Mouse (Mus musculus) frontal cortex, adult (tissue): ENCODE measurements around the gene Tespa1.
"Not testable (repeated sequence)": the region's sequence is repeated elsewhere in the genome, so short reads cannot be mapped to it uniquely, and the experiment has no call there.

ENCODE experiments used
- ATAC-seq: cut with Nextera tagmentation; 2 replicates; pipeline ENCODE4 v1.9.2; 2017; ENCODE audit warnings: mild to moderate bottlenecking, moderate library complexity, mixed read lengths; ENCODE audit not compliant: low TSS enrichment

Tespa1 gene

DNA sequence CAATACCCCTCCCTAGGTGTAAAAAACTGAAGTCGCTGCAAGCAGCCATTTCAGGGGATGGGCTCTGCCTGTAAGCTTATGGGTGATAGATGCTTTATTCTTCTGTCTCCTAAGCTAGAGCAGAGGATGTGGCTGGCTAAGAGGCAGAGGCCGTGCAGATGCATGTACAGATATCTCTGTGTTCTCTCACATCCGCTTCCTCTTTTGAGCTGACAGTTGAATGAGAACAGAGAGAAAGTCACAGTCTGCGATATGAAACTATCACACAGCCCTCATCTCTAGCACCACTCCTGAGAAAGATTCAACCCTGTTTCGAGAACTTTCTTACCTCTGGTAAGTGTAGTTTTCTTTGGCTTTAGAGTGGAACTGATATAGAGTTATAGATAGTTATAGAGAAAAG is at the start of gene Tespa1:
Tespa1 (plus strand) TSS at position 234 of the 400 bp plus-strand sequence.
- ATAC-seq, result no peak

- no peak for ATAC-seq
Measured at GRCm38 (mm10) chr10:130275759-130276158, 46.9 kb upstream of the Tespa1 start.

- ATAC-seq, result no peak
Measured at GRCm38 (mm10) chr10:130276496-130276895, 46.2 kb upstream of the Tespa1 start.

DNA sequence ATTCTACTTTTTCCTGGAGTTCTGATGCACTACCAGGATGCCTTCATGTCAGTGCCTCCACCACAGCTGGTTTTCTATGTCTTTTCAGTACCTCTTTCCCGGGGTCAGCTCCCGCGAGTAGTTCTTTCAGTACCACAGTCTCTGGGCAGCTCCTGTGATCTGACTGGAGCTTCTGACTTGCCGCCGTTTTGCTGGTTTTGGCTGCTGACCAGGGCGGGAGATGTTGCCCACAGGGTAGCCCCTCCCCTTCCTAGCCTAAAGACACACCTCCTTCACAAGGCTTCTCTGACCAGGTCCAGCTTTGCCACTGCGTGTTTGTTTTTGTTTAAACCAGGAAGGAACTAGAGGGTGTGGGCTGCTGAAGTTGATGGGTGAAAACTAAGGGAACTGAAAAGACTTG is 42.6 kb upstream of the Tespa1 start, which contains the start of gene Neurod4:
Neurod4 (minus strand) TSS at position 175 of the 400 bp plus-strand sequence.
- ATAC-seq, result no peak

DNA sequence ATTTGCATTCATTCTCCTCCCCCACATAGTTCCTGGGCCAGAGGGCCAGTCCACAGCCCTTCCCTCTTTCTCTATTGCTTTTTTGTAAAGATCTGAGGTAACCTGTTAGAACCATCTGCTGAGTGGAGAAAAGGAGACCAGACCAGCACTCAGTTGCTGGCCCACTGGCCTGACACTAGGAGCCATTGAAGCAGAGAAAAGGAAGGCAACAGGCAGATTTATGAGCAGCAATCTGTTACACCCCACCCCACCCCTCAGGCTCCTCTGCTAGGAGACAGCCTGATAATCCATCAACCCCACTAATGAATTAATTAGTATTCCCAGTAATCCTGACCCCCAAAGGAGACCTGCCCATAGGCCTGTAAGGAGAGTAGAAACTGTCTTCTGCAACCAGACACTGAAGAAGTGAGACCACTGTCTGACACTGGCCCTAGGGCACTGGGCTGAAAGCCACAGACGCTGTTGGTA is 40.7 kb upstream of the Tespa1 start:
- ATAC-seq, result no peak

GRCm38 (mm10) chr10:130287201-130287600 is 35.5 kb upstream of the Tespa1 start:
- peak; percentile 100 for ATAC-seq

DNA sequence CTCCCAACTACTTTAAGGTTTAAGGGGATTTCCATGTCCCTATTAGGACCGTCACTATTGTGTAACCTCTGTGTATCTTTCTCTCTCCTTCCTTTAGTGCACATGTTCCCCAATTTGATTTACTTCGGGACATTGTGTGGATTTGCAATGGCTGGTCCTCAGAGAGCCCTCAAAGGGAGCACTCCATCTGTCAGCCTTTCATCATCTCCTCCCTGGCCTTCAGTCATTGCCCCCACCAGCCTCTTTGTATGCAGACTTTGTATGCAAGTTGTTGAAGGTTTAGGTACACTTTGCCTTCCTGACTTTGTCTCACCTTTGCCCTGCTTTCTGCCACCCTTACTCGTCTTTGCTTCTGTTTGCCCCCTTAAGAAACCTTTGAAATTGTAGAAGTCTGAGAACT is 34.7 kb upstream of the Tespa1 start:
- no peak for ATAC-seq

DNA sequence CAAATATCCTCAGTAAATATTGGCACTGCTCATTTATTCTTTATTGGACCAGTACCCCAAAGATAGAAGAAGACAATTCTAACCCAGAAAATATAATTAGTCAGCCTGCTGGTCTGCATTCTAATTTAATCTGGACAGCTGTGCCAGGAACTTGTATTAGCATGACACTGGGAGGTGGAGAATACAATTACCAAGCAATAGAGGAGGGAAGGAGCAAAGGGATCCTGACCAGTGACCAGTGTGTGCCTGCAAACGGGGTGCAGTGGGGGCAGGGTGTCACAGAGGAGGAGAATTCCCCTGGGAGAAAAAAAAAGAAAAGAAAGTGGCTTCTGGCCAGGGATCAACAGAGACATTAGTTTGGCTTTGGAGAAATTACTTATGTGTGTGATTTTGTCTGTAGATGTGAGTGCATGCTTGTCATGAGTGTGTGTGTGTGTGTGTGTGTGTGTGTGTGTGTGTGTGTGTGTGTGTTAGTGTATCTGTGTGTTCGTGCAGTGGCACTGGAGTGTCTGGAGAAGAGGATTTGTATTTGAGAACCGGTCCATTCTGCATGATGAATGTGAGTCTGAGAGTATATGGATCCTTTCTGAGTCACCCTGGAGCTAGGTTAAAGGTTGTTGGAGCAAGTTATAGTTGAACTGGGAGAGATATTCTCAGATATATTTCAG is 28.8 kb upstream of the Tespa1 start:
- ATAC-seq, result peak; percentile 38; the same call in 1 of the 2 replicates

GRCm38 (mm10) chr10:130298748-130299147 is 23.9 kb upstream of the Tespa1 start:
- ATAC-seq, result not testable (repeated sequence)

GRCm38 (mm10) chr10:130304138-130304537 is 18.5 kb upstream of the Tespa1 start:
- ATAC-seq, result not testable (repeated sequence)

DNA sequence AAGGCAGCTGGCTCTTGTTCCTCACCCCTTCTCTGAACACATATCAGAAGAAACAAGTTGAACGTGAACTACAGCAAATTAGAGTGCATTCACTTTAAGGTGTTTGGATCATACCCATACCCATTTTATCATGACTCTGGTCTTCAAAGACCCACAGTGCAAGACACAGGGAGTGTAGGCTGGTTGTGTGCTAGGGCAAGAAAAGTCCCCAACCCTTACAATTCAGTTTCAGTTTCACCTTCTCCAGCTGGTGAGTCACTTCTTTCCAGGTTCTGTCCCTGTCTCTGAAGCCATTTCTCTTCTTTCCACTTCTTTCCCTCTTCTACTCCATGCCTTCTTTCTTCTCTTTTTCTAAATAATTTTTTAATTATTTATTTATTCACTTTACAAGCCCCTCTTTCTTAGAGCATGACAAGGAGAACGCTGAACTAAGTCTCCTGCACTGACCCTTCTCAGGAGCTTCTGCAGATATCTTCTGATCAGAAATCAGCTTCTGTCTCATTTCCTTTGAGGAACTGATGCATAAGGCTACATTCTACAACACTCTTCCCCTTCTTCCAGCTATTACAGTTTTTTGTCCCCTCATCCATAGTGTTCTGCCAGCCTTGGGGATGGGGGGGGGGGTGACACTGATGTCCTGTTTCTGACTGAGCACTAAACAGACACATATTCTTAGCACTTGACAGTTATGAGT is 11.0 kb upstream of the Tespa1 start:
- no peak for ATAC-seq

DNA sequence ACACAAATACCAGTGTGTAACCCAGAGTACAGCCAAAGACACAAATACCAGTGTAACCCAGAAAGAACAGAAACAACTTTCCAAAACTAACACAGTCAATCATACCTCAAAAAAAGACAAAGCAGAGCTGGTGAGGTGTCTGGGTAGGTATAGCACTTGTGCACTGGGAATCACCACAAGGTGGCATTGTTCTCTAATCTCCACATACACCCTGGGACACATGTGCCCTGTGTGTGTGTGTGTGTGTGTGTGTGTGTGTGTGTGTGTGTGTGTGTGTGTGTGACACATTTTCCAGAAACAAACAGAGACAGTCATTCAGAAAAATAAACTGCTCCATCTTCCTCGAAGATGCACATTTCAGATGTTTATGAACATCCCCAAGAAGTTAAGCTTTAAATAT is 9.1 kb upstream of the Tespa1 start:
- ATAC-seq, result no peak

GRCm38 (mm10) chr10:130314110-130314829 is 8.4 kb upstream of the Tespa1 start:
- ATAC-seq, result no peak

- ATAC-seq, result no peak
Measured at GRCm38 (mm10) chr10:130315846-130316245, 6.8 kb upstream of the Tespa1 start.

DNA sequence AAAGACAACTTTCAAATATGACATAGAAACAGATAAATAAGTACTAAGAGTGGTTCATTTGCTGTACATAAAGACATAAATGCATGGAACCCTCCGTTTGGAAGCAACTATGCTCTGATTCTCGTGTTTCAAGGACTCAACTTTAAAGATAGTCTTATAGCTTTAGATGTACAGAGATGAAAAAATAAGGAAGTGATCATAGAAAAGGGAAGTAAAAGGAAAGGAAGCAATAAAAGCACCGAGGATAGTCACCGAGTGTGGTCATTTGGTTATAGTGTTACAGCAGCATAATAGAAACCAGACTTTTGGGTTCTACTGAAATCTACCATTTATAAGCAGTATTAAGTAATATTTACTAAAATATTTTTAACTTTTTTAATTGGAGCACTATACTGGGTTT is 4.0 kb upstream of the Tespa1 start:
- no peak for ATAC-seq

- no peak for ATAC-seq
Measured at GRCm38 (mm10) chr10:130320715-130321114, 2.0 kb upstream of the Tespa1 start.

DNA sequence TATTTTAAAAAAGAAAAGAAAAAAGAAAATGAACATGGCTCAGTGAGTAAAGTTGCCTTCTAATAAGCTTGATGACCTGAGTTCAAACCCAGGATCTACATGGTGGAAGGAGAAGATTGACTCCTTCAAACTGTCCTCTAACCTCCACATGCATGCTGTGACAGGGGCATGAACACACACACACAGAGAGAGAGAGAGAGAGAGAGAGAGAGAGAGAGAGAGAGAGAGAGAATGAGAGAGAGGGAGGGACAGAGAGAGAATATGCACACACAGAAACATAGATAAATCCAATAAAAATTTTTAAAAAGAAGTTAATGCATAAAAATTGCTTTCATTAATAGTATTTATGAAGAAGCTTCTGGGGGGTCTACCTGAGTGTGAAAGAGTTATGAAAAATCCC is 608 bp upstream of the Tespa1 start:
- ATAC-seq, result no peak

GRCm38 (mm10) chr10:130324243-130324642 is 1.6 kb downstream of the Tespa1 start:
- no peak for ATAC-seq

GRCm38 (mm10) chr10:130330711-130331110 is 8.0 kb downstream of the Tespa1 start:
- no peak for ATAC-seq

DNA sequence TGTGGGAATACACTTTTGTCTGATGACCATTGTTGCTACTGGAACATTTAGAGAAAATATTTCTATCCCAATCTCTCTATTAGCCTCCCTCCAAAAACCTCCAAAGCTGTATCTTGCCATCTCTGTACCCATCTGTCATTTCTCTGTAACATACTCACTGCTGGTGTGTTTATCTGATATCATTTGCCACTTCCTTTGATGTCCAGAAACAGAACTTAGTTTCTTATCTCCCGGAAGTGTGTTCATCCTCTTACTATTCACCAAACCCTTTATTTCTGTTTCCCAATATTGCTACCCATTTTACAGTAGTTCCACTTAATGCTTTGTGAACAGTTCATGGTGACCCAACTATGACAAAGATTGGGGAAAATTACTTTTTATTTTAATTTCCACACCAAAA is 13.7 kb downstream of the Tespa1 start:
- no peak for ATAC-seq

DNA sequence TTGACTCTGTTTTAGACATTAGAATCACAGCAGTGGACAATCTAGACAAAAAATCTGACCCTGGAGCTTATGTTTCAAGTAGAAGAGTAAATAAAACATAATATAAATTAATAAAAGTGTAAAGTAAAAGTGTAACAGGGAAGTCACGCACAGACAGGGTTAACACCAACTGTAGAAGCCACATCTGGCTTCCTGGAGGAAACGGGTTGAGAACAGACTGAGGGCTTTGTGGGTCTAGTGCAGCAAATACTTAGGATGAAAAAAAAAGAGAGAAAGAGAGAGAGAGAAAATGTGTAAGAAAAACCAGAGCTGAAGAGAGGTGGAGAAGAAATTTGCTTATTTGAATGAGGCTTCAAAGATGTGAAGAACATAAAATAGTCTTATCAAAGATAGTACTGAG is 14.9 kb downstream of the Tespa1 start:
- no peak for ATAC-seq

DNA sequence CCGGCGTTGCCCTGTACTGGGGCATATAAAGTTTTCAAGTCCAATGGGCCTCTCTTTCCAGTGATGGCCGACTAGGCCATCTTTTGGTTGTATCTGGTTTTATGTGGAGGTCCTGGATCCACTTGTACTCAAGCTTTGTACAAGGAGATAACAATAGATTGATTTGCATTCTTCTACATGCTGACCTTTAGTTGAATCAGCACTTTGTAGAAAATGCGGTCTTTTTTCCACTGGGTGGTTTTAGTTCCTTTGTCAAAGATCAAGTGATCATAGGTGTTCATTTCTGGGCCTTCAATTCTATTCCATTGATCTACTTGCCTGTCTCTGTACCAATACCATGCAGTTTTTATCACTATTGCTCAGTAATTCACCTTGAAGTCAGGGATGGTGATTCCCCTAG is 17.4 kb downstream of the Tespa1 start:
- ATAC-seq, result not testable (repeated sequence)

- ATAC-seq, result no peak
Measured at GRCm38 (mm10) chr10:130344056-130344455, 21.4 kb downstream of the Tespa1 start.
